Mouse (Mus musculus): ENCODE measurements around the gene Sh3bgr. TPM values are rescaled to one million over a fixed set of nuclear protein-coding genes. Genes with fewer than 3 reads are reported as not detected.
A peak's percentile ranks its signal among the peaks of the same experiment; 100 is the strongest.

Gene Sh3bgr
- polyA plus RNA-seq (2012; rRNA removed): 8.4 and 18.2 TPM in 2 replicates

- peak; percentile 63 for DNase-seq
- TF ChIP-seq POLR2A (IDR thresholded peaks at IDR 0.05; ENCODE audit: borderline replicate concordance, extremely low read depth, low read depth, low read length) (no peak), CTCF (IDR thresholded peaks at IDR 0.05; ENCODE audit: insufficient read depth, low read length) (no peak)
- peak within 1 kb of the TSS; percentile 38 for H3K4me3 ChIP-seq (replicated peaks; ENCODE audit: extremely low read depth, low read depth, low read length)
- WGBS: 5% methylated on average over 20 of the region's 20 CpGs
- no peaks in the 10 kb centered on the region for H3K4me1 ChIP-seq (ENCODE audit: control insufficient read depth, insufficient read depth, low read length)
These were observed at the start of gene Sh3bgr for GRCm38 (mm10) chr16:96199913-96200701. Gene Sh3bgr, plus strand, starts transcription at chr16:96200450.

DNA sequence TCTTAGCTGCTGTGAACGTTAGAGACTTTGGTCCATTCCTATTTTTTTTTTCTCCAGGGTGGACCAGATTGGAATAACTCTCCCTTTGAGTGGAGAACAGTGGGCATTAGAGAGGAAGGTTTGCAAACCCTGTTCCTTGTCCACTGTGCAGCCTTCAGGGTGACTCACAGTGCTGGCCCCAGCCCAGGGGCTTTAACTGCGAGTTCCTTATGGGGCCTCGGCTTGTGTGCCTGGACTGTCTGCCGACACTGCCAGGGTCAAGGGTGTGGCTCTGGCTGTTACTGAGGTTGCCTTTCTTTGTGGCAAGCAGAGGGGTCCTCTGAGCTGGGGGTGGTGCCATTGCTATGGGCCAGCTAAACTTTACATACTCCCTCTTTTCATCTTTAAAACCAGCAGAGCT, 49.3 kb upstream of the Sh3bgr start:
- no peak for DNase-seq
- TF ChIP-seq CTCF (IDR thresholded peaks at IDR 0.05; ENCODE audit: insufficient read depth, low read length) (no peak), POLR2A (IDR thresholded peaks at IDR 0.05; ENCODE audit: borderline replicate concordance, extremely low read depth, low read depth, low read length) (no peak)
- Histone ChIP-seq H3K4me1 (ENCODE audit: control insufficient read depth, insufficient read depth, low read length) (no peaks in the 10 kb centered on the region), H3K4me3 (replicated peaks; ENCODE audit: extremely low read depth, low read depth, low read length) (no peak overlapping the region)
- 55% methylated on average over 4 of the region's 4 CpGs for WGBS

GRCm38 (mm10) chr16:96151551-96151950, 48.7 kb upstream of the Sh3bgr start:
- WGBS: 23% methylated on average over 9 of the region's 9 CpGs
- DNase-seq: peak; percentile 68
- no peak for TF ChIP-seq POLR2A (IDR thresholded peaks at IDR 0.05; ENCODE audit: borderline replicate concordance, extremely low read depth, low read depth, low read length)
- TF ChIP-seq CTCF (IDR thresholded peaks at IDR 0.05; ENCODE audit: insufficient read depth, low read length): peak; percentile 71
- H3K4me3 ChIP-seq (replicated peaks; ENCODE audit: extremely low read depth, low read depth, low read length): no peak overlapping the region
- no peaks in the 10 kb centered on the region for H3K4me1 ChIP-seq (ENCODE audit: control insufficient read depth, insufficient read depth, low read length)

DNA sequence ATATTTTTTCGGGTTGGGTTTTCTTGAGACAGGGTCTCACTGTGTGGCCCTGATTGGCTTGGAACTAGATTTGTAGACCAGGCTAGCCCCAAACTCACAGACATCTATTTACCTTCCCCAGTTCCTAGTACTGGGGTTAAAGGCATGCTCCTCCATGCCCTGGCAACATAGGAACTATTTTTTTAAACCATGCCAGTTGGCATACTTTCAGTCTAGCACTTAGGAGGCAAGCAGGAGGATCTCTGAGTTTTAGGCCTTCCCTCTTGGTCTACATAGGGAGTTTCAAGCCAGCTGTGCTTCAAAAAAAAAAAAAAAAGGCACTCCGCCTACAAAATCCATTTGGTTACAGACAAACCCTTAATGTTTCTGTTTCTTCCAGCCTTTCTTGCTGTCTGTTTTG, 45.8 kb upstream of the Sh3bgr start:
- WGBS: 76% methylated on average over 2 of the region's 2 CpGs
- no peaks in the 10 kb centered on the region for H3K4me1 ChIP-seq (ENCODE audit: control insufficient read depth, insufficient read depth, low read length)
- no peak for DNase-seq
- no peak overlapping the region for H3K4me3 ChIP-seq (replicated peaks; ENCODE audit: extremely low read depth, low read depth, low read length)
- no peak for TF ChIP-seq POLR2A (IDR thresholded peaks at IDR 0.05; ENCODE audit: borderline replicate concordance, extremely low read depth, low read depth, low read length)
- no peak for TF ChIP-seq CTCF (IDR thresholded peaks at IDR 0.05; ENCODE audit: insufficient read depth, low read length)

DNA sequence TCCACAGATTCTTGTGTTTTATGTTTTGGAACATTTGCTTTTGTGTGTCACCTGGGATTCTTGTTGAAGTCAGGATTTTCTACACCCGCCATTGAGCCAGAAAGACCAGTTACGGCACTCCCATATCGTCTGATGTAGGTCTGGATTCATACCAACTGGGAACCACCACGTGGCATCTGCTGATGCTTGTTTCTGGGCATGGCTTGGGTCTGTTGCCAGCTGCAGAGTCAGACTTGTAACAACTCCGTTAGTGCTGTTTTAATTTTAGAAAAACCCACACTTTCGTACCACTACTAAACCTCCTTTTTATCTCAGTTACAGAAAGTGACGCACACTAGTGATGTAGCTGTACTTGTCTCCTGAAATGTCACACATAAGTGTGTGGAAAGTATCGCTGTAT, 44.2 kb upstream of the Sh3bgr start:
- TF ChIP-seq POLR2A (IDR thresholded peaks at IDR 0.05; ENCODE audit: borderline replicate concordance, extremely low read depth, low read depth, low read length): no peak
- no peak for TF ChIP-seq CTCF (IDR thresholded peaks at IDR 0.05; ENCODE audit: insufficient read depth, low read length)
- Histone ChIP-seq H3K4me3 (replicated peaks; ENCODE audit: extremely low read depth, low read depth, low read length) (no peak overlapping the region), H3K4me1 (ENCODE audit: control insufficient read depth, insufficient read depth, low read length) (no peaks in the 10 kb centered on the region)
- DNase-seq: no peak
- WGBS: 89% methylated on average over 8 of the region's 8 CpGs

- Histone ChIP-seq H3K4me3 (replicated peaks; ENCODE audit: extremely low read depth, low read depth, low read length) (no peak overlapping the region), H3K4me1 (ENCODE audit: control insufficient read depth, insufficient read depth, low read length) (no peaks in the 10 kb centered on the region)
- DNase-seq: no peak
- 88% methylated on average over 11 of the region's 11 CpGs for WGBS
- TF ChIP-seq CTCF (IDR thresholded peaks at IDR 0.05; ENCODE audit: insufficient read depth, low read length) (no peak), POLR2A (IDR thresholded peaks at IDR 0.05; ENCODE audit: borderline replicate concordance, extremely low read depth, low read depth, low read length) (no peak)
These were observed 43.1 kb upstream of the Sh3bgr start for GRCm38 (mm10) chr16:96157171-96157570.

- TF ChIP-seq CTCF (IDR thresholded peaks at IDR 0.05; ENCODE audit: insufficient read depth, low read length) (no peak), POLR2A (IDR thresholded peaks at IDR 0.05; ENCODE audit: borderline replicate concordance, extremely low read depth, low read depth, low read length) (no peak)
These were observed 41.7 kb upstream of the Sh3bgr start for GRCm38 (mm10) chr16:96158511-96159080.

GRCm38 (mm10) chr16:96159091-96159731, 41.0 kb upstream of the Sh3bgr start:
- TF ChIP-seq CTCF (IDR thresholded peaks at IDR 0.05; ENCODE audit: insufficient read depth, low read length): peak; percentile 36
- TF ChIP-seq POLR2A (IDR thresholded peaks at IDR 0.05; ENCODE audit: borderline replicate concordance, extremely low read depth, low read depth, low read length): no peak
- Histone ChIP-seq H3K4me1 (ENCODE audit: control insufficient read depth, insufficient read depth, low read length) (no peaks in the 10 kb centered on the region), H3K4me3 (replicated peaks; ENCODE audit: extremely low read depth, low read depth, low read length) (peak overlapping the region; percentile 70)
- WGBS: 1% methylated on average over 65 of the region's 67 CpGs
- DNase-seq: peak; percentile 55

More at GRCm38 (mm10) chr16:96158511-96159080, 41.7 kb upstream of the Sh3bgr start:
- no peak for DNase-seq
- Histone ChIP-seq H3K4me3 (replicated peaks; ENCODE audit: extremely low read depth, low read depth, low read length) (peak overlapping the region; percentile 70), H3K4me1 (ENCODE audit: control insufficient read depth, insufficient read depth, low read length) (no peaks in the 10 kb centered on the region)
- 71% methylated on average over 12 of the region's 12 CpGs for WGBS

- H3K4me1 ChIP-seq (ENCODE audit: control insufficient read depth, insufficient read depth, low read length): no peaks in the 10 kb centered on the region
- 84% methylated on average over 20 of the region's 20 CpGs for WGBS
- no peak for DNase-seq
- no peak for TF ChIP-seq POLR2A (IDR thresholded peaks at IDR 0.05; ENCODE audit: borderline replicate concordance, extremely low read depth, low read depth, low read length)
- TF ChIP-seq CTCF (IDR thresholded peaks at IDR 0.05; ENCODE audit: insufficient read depth, low read length): no peak
- H3K4me3 ChIP-seq (replicated peaks; ENCODE audit: extremely low read depth, low read depth, low read length): peak overlapping the region; percentile 70
These were observed 40.4 kb upstream of the Sh3bgr start for GRCm38 (mm10) chr16:96159794-96160346.
